Mouse (Mus musculus) embryo, embryonic 9.5 days (tissue): ENCODE measurements around the gene Col11a2.

Source experiments
- DNase-seq: peaks from one replicate; pipeline ENCODE4 v3.0.0-alpha.2; 2017; ENCODE audit errors: extremely low spot score

Gene Col11a2

GRCm38 (mm10) chr17:34026221-34026620, 13.0 kb upstream of the Col11a2 start:
- no peak for DNase-seq

- no peak for DNase-seq
Observed at GRCm38 (mm10) chr17:34026917-34027655, 12.2 kb upstream of the Col11a2 start.

- DNase-seq, result peak; percentile 96
Observed at GRCm38 (mm10) chr17:34027656-34028223, 11.5 kb upstream of the Col11a2 start, which contains the start of gene H2-Ke6. Gene H2-Ke6, minus strand, starts transcription at chr17:34028060.

- no peak for DNase-seq
Observed at GRCm38 (mm10) chr17:34028501-34029149, 10.6 kb upstream of the Col11a2 start.

GRCm38 (mm10) chr17:34029150-34029889, 9.9 kb upstream of the Col11a2 start:
- no peak for DNase-seq

GRCm38 (mm10) chr17:34029890-34030595, 9.2 kb upstream of the Col11a2 start:
- DNase-seq, result no peak

- DNase-seq, result no peak
Observed at GRCm38 (mm10) chr17:34030861-34031326, 8.3 kb upstream of the Col11a2 start.

GRCm38 (mm10) chr17:34031465-34032173, 7.6 kb upstream of the Col11a2 start, which contains the start of the genes Slc39a7 and Rxrb:
Gene Slc39a7, minus strand, starts transcription at chr17:34031682.
Gene Rxrb, plus strand, starts transcription at chr17:34031812.
- peak; percentile 100 for DNase-seq

GRCm38 (mm10) chr17:34032174-34032632, 7.0 kb upstream of the Col11a2 start:
- peak; percentile 58 for DNase-seq

- DNase-seq, result no peak
Observed at GRCm38 (mm10) chr17:34032806-34033205, 6.4 kb upstream of the Col11a2 start.

- DNase-seq, result no peak
Observed at GRCm38 (mm10) chr17:34033441-34033840, 5.8 kb upstream of the Col11a2 start.

GRCm38 (mm10) chr17:34034064-34034463, 5.2 kb upstream of the Col11a2 start:
- peak; percentile 71 for DNase-seq

- DNase-seq, result no peak
Observed at GRCm38 (mm10) chr17:34035517-34035916, 3.7 kb upstream of the Col11a2 start.

- no peak for DNase-seq
Observed at GRCm38 (mm10) chr17:34036647-34037046, 2.6 kb upstream of the Col11a2 start.

- DNase-seq, result no peak
Observed at GRCm38 (mm10) chr17:34037241-34037640, 2.0 kb upstream of the Col11a2 start.

GRCm38 (mm10) chr17:34038440-34038839, 797 bp upstream of the Col11a2 start:
- DNase-seq, result no peak

GRCm38 (mm10) chr17:34039562-34040450, 569 bp downstream of the Col11a2 start:
- DNase-seq, result no peak

- DNase-seq, result no peak
Observed at GRCm38 (mm10) chr17:34045941-34046340, 6.7 kb downstream of the Col11a2 start.

- DNase-seq, result no peak
Observed at GRCm38 (mm10) chr17:34047404-34048050, 8.3 kb downstream of the Col11a2 start.
